Mouse (Mus musculus) liver, embryonic 12.5 days (tissue): Measurements from ENCODE around the gene Ndufb10. TPM values are rescaled to one million over a fixed set of nuclear protein-coding genes. Genes with fewer than 3 reads are reported as not detected.

ENCODE experiments used
- ATAC-seq: fragments of 200-750 bp; cut with Nextera tagmentation; 2 replicates; pipeline ENCODE4 v1.8.0; 2017; ENCODE audit warnings: moderate number of reproducible peaks, mild to moderate bottlenecking, moderate library complexity
- H3K27ac ChIP-seq: fragments of 300-500 bp; sonication (generic); 2 replicates; pipeline ENCODE4 v1.5.1; 2016; ENCODE audit warnings: mild to moderate bottlenecking
- H3K27me3 ChIP-seq: fragments of 300-500 bp; sonication (generic); replicated peaks from 2 replicates; pipeline ENCODE4 v1.6.1; 2016; ENCODE audit warnings: mild to moderate bottlenecking, moderate library complexity
- H3K36me3 ChIP-seq: fragments of 300-500 bp; sonication (generic); 2 replicates; pipeline ENCODE4 v1.6.1; 2016; ENCODE audit warnings: mild to moderate bottlenecking, moderate library complexity
- H3K4me1 ChIP-seq: fragments of 300-500 bp; sonication (generic); 2 replicates; pipeline ENCODE4 v1.6.1; 2016
- H3K4me2 ChIP-seq: fragments of 300-500 bp; sonication (generic); 2 replicates; pipeline ENCODE4 v1.6.1; 2016; ENCODE audit warnings: mild to moderate bottlenecking, moderate library complexity
- H3K4me3 ChIP-seq: fragments of 300-500 bp; sonication (generic); 2 replicates; pipeline ENCODE4 v1.5.1; 2016; ENCODE audit warnings: mild to moderate bottlenecking, moderate library complexity
- H3K9ac ChIP-seq: fragments of 300-500 bp; sonication (generic); 2 replicates; pipeline ENCODE4 v1.6.1; 2016; ENCODE audit warnings: mild to moderate bottlenecking, moderate library complexity
- H3K9me3 ChIP-seq: fragments of 300-500 bp; sonication (generic); replicated peaks from 2 replicates; pipeline ENCODE4 v1.6.1; 2016; ENCODE audit warnings: mild to moderate bottlenecking, moderate library complexity
- WGBS: fragments of 180-500 bp; shearing (Covaris S2); methylation state at CpG from one replicate; pipeline ENCODE4 v1.1.7; 2016; ENCODE audit not compliant: insufficient replicate concordance; 5-methylcytosine and 5-hydroxymethylcytosine counted together
- polyA plus RNA-seq: library from polyadenylated mRNA; unstranded; fragments of >200 nt; fragmentation: Nextera tagmentation; extraction: Ambion mirVana; gene quantifications from 2 replicates; pipeline ENCODE4 v1.2.1, GENCODE M21; 2016

The Ndufb10 gene
- polyA plus RNA-seq, 1 experiment from 2014 or later: 239 TPM

DNA sequence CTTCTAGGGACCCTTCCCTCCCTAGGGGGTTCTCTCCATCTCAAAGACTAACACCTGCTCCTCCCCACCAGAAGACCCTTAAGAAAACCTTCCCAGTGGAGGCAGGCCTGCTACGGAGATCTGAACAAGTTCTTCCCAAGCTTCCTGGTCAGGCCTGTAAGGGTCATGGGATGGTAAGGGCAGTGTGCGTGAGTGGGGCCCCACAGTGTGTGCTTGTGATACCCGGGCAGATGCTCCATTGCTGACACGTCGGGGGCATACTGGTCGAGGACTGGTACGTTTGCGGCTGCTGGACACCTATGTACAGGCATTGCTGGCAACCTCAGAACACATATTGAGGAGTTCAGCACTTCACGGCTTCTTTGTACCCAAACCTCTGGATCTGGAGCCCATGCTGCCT, 25.6 kb downstream of the Ndufb10 start:
- Histone ChIP-seq H3K4me2 (no peak overlapping the region), H3K4me3 (no peak overlapping the region), H3K9ac (no peak overlapping the region), H3K27me3 (0 out of 2 replicates have a peak, but pooled peaks cover 7% of the 10 kb centered on the region), H3K36me3 (peaks cover 49% of the 10 kb centered on the region), H3K4me1 (peaks cover 35% of the 10 kb centered on the region), H3K27ac (no peak overlapping the region), H3K9me3 (no peaks in the 10 kb centered on the region)
- WGBS: 73% methylated on average over 9 of the region's 9 CpGs
- ATAC-seq: no peak

DNA sequence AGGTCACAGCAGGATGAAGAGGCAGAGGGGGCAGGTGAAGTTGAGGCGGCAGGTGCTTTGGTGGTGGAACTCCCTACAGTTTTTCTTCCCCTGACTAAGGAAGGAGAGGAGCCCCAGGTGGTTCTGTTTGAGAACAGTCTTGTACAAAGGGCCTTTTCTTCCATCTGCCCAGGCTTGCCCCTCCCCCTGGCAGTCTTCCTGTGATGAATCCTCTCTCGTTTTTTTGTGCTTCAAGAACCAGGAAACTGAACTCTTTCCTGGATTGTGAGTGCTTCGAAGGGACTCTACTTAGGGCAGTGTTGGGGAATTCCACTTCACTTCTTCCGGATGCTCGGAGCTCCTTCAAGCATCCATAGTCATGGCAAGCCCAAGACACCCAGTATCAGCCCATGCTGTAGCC, 26.3 kb downstream of the Ndufb10 start:
- no peak overlapping the region for H3K27ac ChIP-seq
- no peaks in the 10 kb centered on the region for H3K9me3 ChIP-seq
- no peak for ATAC-seq
- no peak overlapping the region for H3K4me3 ChIP-seq
- peaks cover 35% of the 10 kb centered on the region for H3K4me1 ChIP-seq
- WGBS: 22% methylated on average over 5 of the region's 5 CpGs
- H3K9ac ChIP-seq: no peak overlapping the region
- H3K27me3 ChIP-seq: 0 out of 2 replicates have a peak, but pooled peaks cover 10% of the 10 kb centered on the region
- H3K4me2 ChIP-seq: no peak overlapping the region
- H3K36me3 ChIP-seq: peaks cover 48% of the 10 kb centered on the region

DNA sequence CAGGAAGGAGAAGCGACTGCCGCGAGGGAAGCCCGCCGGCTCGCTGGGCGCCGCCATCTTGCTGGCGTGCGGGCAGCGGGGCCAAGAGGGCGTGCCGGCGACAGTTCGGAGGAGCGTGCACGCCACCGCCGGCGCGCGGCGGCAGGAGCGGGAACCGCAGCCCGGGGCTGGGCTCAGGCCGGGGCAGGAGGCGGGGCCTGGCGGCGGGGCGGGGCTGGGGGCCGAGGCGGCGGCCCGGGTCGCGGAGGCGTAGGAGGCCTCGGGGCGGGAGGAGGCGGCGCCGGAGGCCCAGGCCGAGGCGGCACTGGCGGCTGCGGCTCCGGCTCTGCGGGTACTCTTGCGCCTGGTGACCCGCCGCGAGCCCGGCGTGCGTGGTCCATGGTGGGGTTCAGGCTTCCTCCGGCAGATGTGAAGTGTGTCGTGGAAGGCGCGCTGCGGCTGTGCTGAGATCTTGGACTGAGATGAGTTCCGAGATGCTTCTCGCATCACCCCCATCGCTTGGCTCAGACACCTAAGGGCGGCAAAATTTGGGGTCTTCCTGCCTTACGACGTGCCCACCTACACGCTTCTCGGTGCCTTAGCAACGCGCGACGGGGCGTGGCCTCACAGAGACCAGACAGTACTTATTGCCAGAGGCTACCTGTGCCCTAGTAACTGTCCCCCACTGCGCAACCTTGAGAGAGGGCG, 28.1 kb downstream of the Ndufb10 start, which contains the start of the genes Gfer and Noxo1:
Gfer (minus strand) TSS at position 146 of the 687 bp plus-strand sequence.
Noxo1 (plus strand) TSS at position 224 of the 687 bp plus-strand sequence.
- peak within 1 kb of the TSS; percentile 92 for H3K4me3 ChIP-seq
- peaks cover 35% of the 10 kb centered on the region for H3K4me1 ChIP-seq
- H3K27me3 ChIP-seq: peaks cover 27% of the 10 kb centered on the region
- H3K27ac ChIP-seq: peak within 1 kb of the TSS; percentile 90
- H3K9me3 ChIP-seq: no peaks in the 10 kb centered on the region
- peak within 1 kb of the TSS; percentile 95 for H3K4me2 ChIP-seq
- peaks cover 41% of the 10 kb centered on the region for H3K36me3 ChIP-seq
- ATAC-seq: peak; percentile 94
- 1% methylated on average over 65 of the region's 76 CpGs for WGBS
- H3K9ac ChIP-seq: peak within 1 kb of the TSS; percentile 93

DNA sequence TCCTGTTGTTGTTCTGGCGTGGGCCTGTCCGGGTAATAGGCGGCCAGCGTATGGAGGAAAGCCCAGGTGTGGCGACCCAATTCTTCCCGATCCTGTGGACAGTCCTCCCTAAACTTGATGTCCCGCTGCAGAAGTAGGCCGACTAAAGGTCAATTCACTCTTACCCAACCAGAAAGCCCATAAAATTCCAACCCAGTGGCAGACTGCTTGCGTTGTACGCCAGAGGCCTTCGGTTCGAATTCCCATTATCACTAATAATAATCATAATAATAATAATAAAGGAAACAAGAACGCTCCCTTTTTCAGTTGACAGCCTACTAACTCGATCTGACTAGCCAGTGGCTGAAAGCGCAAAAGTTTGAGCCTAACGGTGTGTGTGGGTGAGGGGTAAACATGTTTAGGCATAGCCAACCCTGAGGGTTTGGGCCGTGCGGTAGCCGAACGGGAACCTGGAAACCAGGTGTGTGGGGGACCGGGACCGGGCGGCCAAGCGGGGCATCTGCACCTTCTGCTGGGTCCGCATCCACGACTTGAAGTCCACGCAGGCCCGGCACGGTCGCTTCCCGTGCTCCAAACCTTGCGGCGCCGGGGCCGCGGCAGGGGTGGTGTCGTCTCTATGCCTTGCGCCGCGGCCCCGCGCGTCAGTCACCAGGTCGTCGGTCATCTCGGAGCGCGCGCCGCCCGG, 28.8 kb downstream of the Ndufb10 start:
- ATAC-seq: peak; percentile 22
- H3K9me3 ChIP-seq: no peaks in the 10 kb centered on the region
- peak overlapping the region; percentile 95 for H3K4me2 ChIP-seq
- H3K4me3 ChIP-seq: peak overlapping the region; percentile 92
- 6% methylated on average over 51 of the region's 51 CpGs for WGBS
- H3K36me3 ChIP-seq: peaks cover 35% of the 10 kb centered on the region
- peak overlapping the region; percentile 93 for H3K9ac ChIP-seq
- H3K4me1 ChIP-seq: peaks cover 35% of the 10 kb centered on the region
- peak overlapping the region; percentile 90 for H3K27ac ChIP-seq
- peaks cover 33% of the 10 kb centered on the region for H3K27me3 ChIP-seq

DNA sequence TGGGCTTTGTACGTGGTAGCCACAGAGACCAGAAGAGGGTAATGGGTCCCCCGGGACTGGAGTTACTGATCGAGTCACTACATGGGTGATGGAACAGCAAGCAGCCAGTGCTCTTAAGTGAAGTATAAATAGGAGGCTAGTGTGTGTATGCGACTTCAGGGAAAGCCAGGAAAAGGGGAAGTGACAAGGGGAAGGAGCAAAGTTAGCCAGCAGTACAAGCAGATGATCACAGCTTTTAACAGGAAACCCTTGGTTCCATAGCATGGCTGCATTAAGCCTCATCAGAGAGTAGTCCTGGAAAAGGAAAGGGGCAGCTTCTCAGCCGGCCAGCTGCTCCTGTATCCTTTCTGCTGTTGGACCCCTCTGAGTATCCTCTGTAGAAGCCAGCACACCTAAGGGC, 31.9 kb downstream of the Ndufb10 start:
- H3K4me2 ChIP-seq: no peak overlapping the region
- 56% methylated on average over 5 of the region's 5 CpGs for WGBS
- H3K4me1 ChIP-seq: peaks cover 53% of the 10 kb centered on the region
- peaks cover 60% of the 10 kb centered on the region for H3K27me3 ChIP-seq
- no peak overlapping the region for H3K4me3 ChIP-seq
- no peak overlapping the region for H3K9ac ChIP-seq
- no peak for ATAC-seq
- H3K36me3 ChIP-seq: peaks cover 23% of the 10 kb centered on the region
- no peak overlapping the region for H3K27ac ChIP-seq
- no peaks in the 10 kb centered on the region for H3K9me3 ChIP-seq

DNA sequence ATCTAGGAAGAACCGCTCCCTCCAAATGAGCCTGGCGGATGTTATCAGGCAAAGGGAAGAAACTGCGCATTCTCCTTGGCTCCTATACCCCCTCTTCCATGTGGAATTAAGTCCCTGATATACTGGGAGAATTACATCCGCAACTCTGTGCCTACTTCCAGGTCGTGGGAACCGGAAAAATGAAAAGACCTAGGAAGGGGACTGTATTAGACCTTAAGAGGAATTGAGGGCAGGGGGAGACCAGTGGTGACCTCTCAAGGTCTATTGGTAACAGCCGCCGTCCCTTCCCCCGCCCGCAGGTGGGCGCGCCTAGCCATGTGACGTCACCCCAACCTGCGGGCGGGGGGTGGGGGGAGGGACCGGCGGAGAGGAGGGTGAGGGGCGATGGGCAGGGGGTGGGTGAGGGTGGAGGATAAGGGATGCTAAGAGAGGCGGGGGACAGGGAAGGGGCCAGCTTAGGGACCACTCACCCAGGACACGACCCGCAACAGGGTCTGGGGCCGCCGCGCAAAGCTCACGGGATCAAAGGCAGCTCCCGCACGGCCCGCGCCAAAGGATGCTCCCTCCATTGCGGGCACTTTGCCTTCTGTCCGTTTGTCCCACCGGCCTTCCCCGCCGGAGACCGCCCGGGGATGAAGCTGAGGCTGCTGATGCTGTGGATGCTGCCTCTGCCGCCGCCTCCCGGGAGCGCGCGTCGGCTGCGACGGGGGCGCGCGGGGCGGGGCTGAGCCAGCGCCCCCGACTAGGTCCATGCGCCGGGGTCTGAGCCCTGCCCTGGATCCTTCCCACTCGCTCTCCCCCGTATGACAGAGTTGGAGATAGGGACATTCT, 34.8 kb downstream of the Ndufb10 start, which contains the start of gene Syngr3:
Syngr3 (minus strand) TSS at position 705 of the 831 bp plus-strand sequence.
- Histone ChIP-seq H3K27ac (no peak within 1 kb of the TSS), H3K4me1 (peaks cover 44% of the 10 kb centered on the region), H3K27me3 (peaks cover 74% of the 10 kb centered on the region), H3K4me3 (peak within 1 kb of the TSS; percentile 42), H3K4me2 (peak within 1 kb of the TSS; percentile 64), H3K9me3 (no peaks in the 10 kb centered on the region), H3K36me3 (peaks cover 23% of the 10 kb centered on the region), H3K9ac (peak within 1 kb of the TSS; percentile 17; the same call in 1 of the 2 replicates)
- 6% methylated on average over 50 of the region's 55 CpGs for WGBS
- ATAC-seq: no peak

DNA sequence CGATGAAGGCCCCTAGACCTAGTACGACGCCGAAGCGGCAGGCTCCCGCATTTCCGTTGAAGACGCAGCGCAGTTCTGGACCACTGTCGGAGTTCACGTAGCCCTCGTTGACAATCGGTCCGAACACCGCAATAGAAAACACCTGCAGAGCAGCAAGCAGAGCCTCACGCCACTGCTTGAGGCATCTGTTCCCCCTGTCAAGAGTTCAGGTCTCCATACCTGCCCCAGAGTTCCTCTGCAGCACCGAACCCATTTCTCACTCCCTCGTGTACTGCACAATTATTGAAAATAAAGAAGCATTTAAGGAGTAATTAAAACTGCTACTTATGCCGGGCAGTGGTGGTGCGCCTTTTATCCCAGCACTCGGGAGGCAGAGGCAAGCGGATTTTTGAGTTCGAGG, 36.7 kb downstream of the Ndufb10 start:
- Histone ChIP-seq H3K36me3 (peaks cover 9% of the 10 kb centered on the region), H3K4me3 (peak overlapping the region; percentile 47), H3K4me1 (peaks cover 40% of the 10 kb centered on the region), H3K4me2 (peak overlapping the region; percentile 73), H3K27ac (no peak overlapping the region), H3K27me3 (peaks cover 68% of the 10 kb centered on the region), H3K9me3 (no peaks in the 10 kb centered on the region), H3K9ac (peak overlapping the region; percentile 33; the same call in 1 of the 2 replicates)
- WGBS: 20% methylated on average over 23 of the region's 23 CpGs
- ATAC-seq: peak; percentile 2; the same call in 1 of the 2 replicates

DNA sequence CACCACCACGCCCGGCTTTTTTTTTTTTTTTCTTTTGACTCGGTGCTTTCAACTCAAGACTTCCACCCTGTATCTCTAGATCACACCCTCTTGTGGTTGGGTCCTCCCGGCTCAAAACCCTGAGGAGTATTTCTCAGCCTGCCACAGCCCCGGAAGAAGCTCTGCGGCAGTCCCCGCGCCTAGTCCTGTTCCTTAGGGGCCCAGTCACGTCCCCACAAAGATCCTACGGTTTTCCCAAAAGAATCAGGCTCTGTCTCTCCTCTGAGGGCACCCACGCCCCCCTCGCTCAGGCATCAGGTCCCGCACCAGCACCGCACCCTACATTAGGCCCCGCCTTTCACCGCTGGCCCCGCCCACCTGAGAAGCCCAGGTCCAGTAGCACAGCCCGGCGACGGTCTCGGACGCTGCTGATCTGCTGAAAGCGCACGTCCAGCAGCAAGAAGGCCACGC, 37.1 kb downstream of the Ndufb10 start:
- H3K36me3 ChIP-seq: peaks cover 9% of the 10 kb centered on the region
- WGBS: 3% methylated on average over 25 of the region's 25 CpGs
- H3K4me1 ChIP-seq: peaks cover 40% of the 10 kb centered on the region
- peak overlapping the region; percentile 33; the same call in 1 of the 2 replicates for H3K9ac ChIP-seq
- peak overlapping the region; percentile 73 for H3K4me2 ChIP-seq
- H3K9me3 ChIP-seq: no peaks in the 10 kb centered on the region
- no peak overlapping the region for H3K27ac ChIP-seq
- peak overlapping the region; percentile 47 for H3K4me3 ChIP-seq
- ATAC-seq: peak; percentile 71
- H3K27me3 ChIP-seq: peaks cover 64% of the 10 kb centered on the region

DNA sequence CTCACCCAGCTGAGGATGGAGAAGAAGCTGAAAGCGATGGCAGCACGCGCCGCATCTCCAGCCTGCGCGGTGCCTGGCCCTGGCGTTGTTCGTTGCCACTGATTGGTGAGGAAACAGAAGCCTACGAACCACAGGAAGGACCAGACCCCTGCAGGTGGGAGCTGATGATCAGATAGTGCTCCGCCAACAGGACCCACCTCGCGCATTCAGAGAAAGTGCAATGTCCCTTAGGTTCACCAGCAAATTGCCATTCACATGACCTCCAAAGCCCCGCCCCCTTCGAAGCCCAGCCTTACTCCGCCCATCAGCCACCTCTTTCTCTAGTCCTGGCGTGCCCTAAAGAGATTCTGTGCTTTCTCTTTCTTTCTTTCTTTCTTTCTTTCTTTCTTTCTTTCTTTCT, 37.8 kb downstream of the Ndufb10 start:
- WGBS: 29% methylated on average over 16 of the region's 16 CpGs
- peaks cover 58% of the 10 kb centered on the region for H3K27me3 ChIP-seq
- no peak overlapping the region for H3K27ac ChIP-seq
- ATAC-seq: peak; percentile 38; the same call in 1 of the 2 replicates
- peak overlapping the region; percentile 23; the same call in 1 of the 2 replicates for H3K4me3 ChIP-seq
- H3K9me3 ChIP-seq: no peaks in the 10 kb centered on the region
- H3K36me3 ChIP-seq: peaks cover 11% of the 10 kb centered on the region
- peak overlapping the region; percentile 54 for H3K4me2 ChIP-seq
- peaks cover 40% of the 10 kb centered on the region for H3K4me1 ChIP-seq
- no peak overlapping the region for H3K9ac ChIP-seq

DNA sequence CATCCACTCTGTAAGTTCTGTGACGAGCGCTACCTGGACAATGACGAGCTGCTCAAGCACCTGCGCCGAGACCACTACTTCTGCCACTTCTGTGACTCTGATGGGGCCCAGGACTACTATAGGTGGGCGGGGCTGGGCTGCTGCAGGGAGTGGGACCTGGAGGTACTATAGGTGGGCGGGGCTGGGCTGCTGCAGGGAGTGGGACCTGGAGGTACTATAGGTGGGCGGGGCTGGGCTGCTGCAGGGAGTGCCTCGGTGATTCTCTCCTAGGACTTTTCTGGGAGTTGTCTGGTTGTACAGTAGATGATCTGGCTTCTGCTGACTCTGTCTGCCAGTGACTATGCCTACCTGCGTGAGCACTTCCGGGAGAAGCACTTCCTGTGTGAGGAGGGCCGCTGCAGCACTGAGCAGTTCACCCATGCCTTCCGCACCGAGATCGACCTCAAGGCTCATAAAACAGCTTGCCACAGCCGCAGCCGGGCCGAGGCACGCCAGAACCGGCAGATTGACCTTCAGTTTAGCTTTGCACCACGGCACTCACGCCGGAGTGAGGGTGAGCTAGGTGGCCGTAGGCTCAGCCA, 46.7 kb downstream of the Ndufb10 start:
- Histone ChIP-seq H3K4me1 (peaks cover 48% of the 10 kb centered on the region), H3K36me3 (peaks cover 80% of the 10 kb centered on the region), H3K27ac (no peak overlapping the region), H3K9me3 (no peaks in the 10 kb centered on the region), H3K4me3 (no peak overlapping the region), H3K27me3 (no peaks in the 10 kb centered on the region), H3K9ac (no peak overlapping the region), H3K4me2 (no peak overlapping the region)
- 84% methylated on average over 24 of the region's 24 CpGs for WGBS
- ATAC-seq: peak; percentile 61

DNA sequence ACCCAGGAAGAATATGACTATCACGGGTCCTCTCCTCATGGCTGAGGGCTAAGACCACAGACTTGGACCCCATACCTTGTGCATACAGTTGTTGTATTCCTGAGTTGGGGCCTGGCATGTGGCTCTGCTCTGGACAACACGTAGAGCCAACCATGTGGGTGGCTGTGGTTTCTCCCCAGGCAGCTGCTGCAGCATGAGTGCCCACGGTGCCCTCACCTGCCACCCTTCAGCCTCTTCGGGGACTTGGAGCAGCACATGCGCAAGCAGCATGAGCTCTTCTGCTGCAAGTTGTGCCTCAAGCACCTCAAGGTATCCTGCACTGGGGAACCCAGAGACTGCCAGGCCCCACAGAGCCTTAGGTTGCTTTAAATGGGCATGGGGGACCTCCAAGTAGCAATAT, 47.4 kb downstream of the Ndufb10 start:
- WGBS: 86% methylated on average over 5 of the region's 5 CpGs
- peaks cover 72% of the 10 kb centered on the region for H3K36me3 ChIP-seq
- H3K4me3 ChIP-seq: no peak overlapping the region
- H3K27ac ChIP-seq: no peak overlapping the region
- no peak overlapping the region for H3K9ac ChIP-seq
- no peak overlapping the region for H3K4me2 ChIP-seq
- no peaks in the 10 kb centered on the region for H3K27me3 ChIP-seq
- ATAC-seq: no peak
- peaks cover 55% of the 10 kb centered on the region for H3K4me1 ChIP-seq
- H3K9me3 ChIP-seq: no peaks in the 10 kb centered on the region
